Mouse (Mus musculus): Measurements from ENCODE around the gene Dbr1.

Dbr1 gene

DNA sequence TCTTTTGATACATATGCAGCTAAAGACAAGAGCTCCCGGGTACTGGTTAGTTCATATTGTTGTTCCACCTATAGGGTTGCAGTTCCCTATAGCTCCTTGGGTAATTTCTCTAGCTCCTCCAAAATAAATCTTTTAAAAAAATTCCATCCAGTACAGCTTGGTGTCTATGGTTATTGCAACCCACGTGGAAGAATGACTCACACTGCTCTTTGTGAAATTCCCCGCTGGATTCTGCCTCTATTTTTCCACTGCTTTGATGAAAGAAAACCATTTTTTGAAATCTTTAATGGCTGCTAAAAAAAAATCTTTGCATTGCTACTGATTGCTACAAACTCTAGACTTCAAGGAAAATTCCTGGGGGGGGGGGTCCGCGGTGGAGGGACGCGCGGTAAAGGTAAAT lies 44.1 kb downstream of the Dbr1 start:
- no peak for DNase-seq (ENCODE audit: low spot score in 2 of 2)

DNA sequence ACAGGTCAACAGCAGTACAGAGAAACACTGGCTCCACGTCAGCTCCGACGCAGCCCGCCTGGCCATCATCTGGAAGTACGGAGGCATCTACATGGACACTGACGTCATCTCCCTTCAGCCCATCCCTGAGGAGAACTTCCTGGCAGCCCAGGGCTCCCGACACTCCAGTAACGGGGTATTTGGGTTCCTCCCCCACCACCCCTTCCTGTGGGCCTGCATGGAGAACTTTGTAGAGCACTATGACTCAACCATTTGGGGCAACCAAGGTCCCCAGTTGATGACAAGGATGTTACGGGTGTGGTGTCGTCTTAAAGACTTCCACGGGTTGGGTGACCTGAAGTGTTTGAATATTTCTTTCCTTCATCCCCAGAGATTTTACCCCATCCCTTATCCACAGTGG lies 44.6 kb downstream of the Dbr1 start:
- no peak for DNase-seq (ENCODE audit: low spot score in 2 of 2)

DNA sequence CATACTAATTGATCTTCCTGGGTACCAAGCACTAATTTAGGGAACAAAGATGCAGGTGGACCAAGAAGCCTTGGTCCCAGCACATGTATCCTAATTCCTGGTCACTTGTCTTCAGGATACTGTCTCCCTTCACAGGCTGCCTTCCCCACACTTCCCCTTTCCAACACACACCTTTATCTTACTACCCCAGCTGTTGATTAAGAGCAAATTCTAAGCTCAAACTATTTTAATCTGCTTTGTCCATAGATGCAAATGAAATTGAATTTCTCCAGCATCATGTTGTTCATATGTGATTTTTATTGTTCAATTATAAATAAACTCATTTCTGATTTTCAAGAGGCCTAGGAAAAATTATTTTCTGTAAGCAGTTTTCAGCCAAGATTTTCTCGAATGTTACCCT lies 46.4 kb downstream of the Dbr1 start:
- DNase-seq (ENCODE audit: low spot score in 2 of 2), result no peak

GRCm38 (mm10) chr9:99622966-99623365 lies 47.4 kb downstream of the Dbr1 start:
- no peak for DNase-seq (ENCODE audit: low spot score in 2 of 2)

GRCm38 (mm10) chr9:99624117-99624516 lies 48.5 kb downstream of the Dbr1 start:
- peak in 1 of 2 experiments; percentile 11 for DNase-seq (ENCODE audit: low spot score in 2 of 2)

DNA sequence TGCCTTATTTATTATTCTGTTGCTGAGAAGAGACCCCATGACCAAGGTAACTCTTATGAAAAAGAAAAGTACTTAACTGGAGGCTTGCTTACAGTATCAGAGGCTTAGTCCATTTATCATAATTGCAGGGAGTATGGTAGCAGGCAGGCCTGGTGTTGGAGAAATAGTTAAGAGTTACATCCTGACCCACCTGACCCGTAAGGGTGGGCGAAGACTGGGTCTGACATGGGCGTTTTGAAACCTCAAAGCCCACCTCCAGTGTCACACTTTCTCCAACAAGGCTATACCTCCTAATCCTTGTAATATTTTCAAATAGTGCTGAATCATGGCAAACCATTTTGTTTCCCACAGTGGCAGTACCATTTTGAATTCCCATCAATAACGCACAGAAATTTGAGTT lies 53.0 kb downstream of the Dbr1 start:
- DNase-seq (ENCODE audit: low spot score in 2 of 2), result no peak

DNA sequence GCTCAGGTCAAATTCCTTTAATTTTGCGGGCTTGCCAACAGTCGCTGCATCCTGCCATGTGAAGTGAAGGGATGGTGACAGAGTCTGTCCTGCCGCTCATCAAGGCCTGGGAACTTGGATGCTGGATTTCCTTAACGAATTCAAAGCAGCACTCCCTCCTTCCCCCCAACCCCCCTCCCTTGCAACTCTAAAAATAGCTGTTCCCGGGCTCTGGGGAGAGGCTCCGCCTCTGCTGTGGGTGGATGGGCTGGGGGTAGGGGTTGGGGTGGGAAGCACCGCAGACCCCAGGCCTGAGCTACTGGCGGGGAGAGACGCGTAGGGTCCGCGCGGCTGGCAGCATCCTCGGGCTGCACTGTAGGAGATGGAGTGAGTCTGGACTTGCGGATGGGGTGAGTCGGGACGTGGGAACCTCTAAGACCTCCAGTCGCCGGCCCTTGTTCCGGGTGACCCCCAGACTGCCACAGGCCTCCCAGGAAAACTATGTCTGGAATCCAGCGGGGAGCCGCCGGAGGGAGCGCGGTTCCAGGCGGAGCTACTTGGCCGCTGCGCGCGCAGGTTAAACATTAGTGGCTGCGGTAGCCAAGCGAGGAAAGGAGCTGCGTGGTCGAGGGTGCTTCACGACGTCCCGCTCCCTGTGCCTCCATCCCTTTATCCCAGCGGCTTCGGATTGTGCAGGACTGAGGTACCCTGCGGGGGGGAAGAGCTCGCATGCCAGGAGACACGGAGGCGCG lies 53.8 kb downstream of the Dbr1 start, which contains the start of gene Dzip1l:
Gene Dzip1l (plus strand): TSS at position 216 of the 731 bp plus-strand sequence.
- DNase-seq (ENCODE audit: low spot score in 2 of 2), result no peak

GRCm38 (mm10) chr9:99630071-99630470 lies 54.5 kb downstream of the Dbr1 start:
- DNase-seq (ENCODE audit: low spot score in 2 of 2), result no peak

DNA sequence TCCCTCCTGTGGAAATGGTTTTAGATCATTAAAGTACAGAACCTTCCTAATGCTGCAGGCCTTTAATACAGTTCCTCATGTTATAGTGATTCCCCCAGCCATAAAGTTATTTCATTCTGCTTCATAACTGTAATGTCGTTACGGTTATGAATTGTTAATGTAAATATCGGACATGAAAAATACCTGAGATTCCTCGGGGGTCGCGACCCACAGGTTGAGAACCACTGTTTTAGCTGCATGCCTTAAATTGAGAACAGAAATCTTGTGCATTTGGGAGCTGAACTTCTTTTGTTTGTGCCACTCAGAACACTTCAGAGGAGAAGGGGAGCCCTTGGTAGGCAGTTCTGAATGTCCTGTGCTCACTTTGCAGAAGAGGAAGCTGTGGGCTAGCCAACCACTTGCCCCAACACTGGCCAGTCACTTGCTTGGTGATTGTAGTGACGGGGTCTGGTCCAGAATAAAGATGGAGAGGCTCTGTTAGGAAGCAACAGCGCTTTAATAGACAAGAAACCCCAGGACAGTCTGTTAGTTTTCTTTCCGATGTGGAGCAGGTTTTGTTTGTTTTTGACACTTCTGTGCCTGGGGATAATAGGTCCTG lies 55.0 kb downstream of the Dbr1 start:
- DNase-seq (ENCODE audit: low spot score in 2 of 2), result no peak

GRCm38 (mm10) chr9:99631781-99632180 lies 56.2 kb downstream of the Dbr1 start:
- DNase-seq (ENCODE audit: low spot score in 2 of 2), result no peak

DNA sequence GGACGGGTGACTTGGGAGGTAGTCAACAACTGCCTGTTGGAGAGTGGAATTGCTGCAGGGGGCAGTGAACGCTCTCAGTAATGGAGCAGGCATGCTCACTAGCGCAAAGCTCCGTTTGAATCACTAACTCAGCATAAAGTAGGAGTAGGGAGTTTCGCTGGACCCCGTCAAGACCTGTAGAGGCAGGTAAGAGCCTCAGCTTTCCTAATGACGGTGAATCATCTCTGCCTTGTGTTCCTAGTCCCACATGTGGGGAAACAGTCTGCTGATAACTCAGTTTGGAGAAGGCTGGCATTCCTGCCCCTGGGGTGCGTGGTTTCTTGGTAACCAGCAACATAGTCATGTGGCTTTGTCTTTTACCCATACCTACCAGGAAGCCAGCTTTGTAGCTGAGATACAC lies 56.7 kb downstream of the Dbr1 start:
- DNase-seq (ENCODE audit: low spot score in 2 of 2), result no peak

Measured in spleen, postnatal 36 days (tissue).